Mouse (Mus musculus) right cerebral cortex, postnatal 36 days (tissue): Measurements from ENCODE around the gene Rph3a.
A peak's percentile ranks its signal among the peaks of the same experiment; 100 is the strongest.

Source experiments
- DNase-seq, 2 experiments: peaks; one replicate each; pipeline ENCODE4 v3.0.0; 2022; ENCODE audit warnings: low spot score in 2 of 2, mixed read lengths in 1 of 2

The Rph3a gene

GRCm38 (mm10) chr5:121009811-121010569 lies at the start of gene Rph3a:
Gene Rph3a, minus strand, starts transcription at chr5:121010092.
- DNase-seq: no peak

- peak in 1 of 2 experiments; percentile 25 for DNase-seq
Observed at GRCm38 (mm10) chr5:121058261-121058660, 48.4 kb upstream of the Rph3a start.

DNA sequence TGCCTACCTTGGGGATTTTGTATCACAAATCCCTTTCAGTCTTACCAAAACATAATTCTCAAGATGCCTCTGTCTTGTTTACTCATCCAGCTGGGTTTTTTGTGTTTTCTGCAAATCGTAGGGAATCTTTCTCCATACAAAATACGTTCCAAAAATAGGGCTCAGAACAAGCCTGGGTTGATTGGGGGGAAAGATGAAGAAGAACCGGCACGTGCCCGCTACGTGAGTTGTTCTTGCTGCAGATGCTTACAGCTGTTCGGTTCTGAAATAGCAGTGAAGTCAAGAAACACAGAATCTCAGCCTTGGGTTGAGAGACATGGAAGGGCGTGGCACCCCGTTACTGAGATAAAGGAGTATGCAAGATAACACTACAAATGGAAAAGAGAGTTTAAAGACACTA lies 44.0 kb upstream of the Rph3a start:
- no peak for DNase-seq

GRCm38 (mm10) chr5:121041791-121042190 lies 31.9 kb upstream of the Rph3a start:
- DNase-seq: no peak

GRCm38 (mm10) chr5:121039465-121039864 lies 29.6 kb upstream of the Rph3a start:
- DNase-seq: no peak

GRCm38 (mm10) chr5:121030161-121030560 lies 20.3 kb upstream of the Rph3a start:
- DNase-seq: no peak

- peak in 1 of 2 experiments; percentile 56 for DNase-seq
Observed at GRCm38 (mm10) chr5:121019505-121019904, 9.6 kb upstream of the Rph3a start.

- no peak for DNase-seq
Observed at GRCm38 (mm10) chr5:121017699-121018098, 7.8 kb upstream of the Rph3a start.

- DNase-seq: peak in 1 of 2 experiments; percentile 35
Observed at GRCm38 (mm10) chr5:121016405-121016804, 6.5 kb upstream of the Rph3a start.

DNA sequence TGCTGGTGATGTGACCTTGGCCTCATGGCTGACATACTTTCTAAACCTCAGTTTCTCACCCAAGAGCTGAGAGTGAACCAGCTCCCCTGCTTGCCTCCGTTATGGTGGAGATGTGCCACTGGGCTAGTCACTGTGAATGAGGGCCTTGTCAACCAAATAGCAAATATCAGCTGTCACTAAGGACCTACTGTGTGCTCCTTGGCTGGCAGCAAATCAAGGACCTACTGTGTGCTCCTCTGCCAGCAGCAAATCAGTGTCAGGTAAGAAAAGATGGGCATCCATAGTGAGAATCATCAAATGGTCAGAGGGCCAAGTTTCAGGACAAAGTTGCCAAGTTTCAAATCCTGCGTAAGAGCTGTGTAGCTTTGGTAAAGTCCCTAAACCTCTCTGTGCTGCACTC lies 4.6 kb upstream of the Rph3a start:
- DNase-seq: no peak

- no peak for DNase-seq
Observed at GRCm38 (mm10) chr5:121011962-121012361, 2.1 kb upstream of the Rph3a start.

DNA sequence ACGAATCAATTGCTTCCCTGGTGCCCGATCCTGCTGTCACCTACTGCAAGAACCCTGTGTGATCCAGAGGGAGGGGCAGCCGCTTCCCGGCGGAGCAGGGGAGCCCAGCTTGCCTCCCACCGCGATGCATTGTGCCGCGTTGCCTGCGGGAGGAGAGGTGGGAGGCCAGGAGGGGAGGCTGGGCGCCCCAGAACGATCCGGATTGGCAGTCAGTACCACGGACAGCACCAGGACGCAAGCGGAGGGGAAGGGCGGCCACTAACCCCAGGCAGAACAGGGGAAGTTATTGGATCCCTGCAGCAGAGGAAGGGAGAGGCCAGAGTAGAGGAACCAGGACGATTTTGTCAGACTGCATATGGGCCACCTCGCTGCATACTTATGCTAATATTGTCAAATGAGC lies 486 bp downstream of the Rph3a start:
- DNase-seq: peak; percentile 66 to 72

DNA sequence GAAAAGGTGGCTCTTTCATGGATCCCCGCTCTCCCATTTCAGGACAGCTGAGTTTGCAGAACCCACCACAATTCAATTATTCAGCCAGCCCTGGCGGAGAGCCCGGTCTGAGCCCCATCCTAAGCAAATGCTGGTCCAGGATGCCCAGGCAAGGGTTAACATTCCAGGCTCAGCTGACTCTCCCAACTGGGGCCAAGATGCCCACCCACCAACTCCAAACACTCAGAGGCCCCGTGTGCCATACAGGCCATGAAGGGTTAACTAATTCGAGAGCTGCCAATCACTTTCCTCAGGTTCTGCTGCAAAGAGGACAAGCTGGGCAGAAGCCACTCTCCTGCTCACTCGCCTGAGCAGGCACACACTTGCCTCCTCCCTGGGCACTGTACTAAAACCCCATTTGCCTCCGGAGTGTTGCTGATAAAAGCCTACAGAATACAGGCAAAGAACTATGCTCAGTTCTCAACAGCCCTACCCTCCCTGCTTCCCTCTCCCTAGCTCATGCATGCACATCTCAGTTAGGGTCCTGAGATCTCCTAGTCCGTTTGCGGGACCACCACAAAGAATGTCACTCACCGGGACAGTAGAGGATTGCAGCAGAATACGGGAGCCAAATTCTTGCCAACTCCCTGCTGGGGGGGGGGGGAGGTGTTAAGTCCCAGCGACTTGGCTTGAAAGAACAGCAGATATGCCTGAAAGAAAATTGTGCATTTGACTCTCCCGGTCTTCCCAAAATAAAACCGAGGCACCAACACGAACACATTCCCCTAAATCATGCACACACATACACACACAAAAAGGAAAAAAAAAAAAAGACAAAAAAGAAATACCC lies 1.3 kb downstream of the Rph3a start:
- no peak for DNase-seq

DNA sequence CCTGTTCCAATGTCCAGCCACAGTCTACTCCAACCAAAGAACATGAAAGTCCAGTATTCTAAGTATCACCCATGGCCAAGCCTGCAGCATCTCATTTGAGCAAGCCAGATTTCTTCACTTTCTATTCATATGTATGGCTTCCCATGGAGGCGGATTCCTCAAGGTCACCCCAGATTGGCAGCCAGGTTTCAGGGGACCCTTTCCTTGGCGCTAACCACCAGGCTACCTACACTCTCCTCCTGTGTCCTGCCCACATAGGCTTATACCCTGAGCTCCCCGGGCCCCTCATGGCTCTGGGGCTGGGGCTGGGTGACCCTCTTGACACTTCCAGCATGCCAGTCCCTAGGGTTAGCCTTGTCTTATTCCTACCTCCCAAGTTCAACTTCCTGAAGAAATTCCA lies 2.3 kb downstream of the Rph3a start:
- no peak for DNase-seq

- DNase-seq: no peak
Observed at GRCm38 (mm10) chr5:121007130-121007529, 2.8 kb downstream of the Rph3a start.

DNA sequence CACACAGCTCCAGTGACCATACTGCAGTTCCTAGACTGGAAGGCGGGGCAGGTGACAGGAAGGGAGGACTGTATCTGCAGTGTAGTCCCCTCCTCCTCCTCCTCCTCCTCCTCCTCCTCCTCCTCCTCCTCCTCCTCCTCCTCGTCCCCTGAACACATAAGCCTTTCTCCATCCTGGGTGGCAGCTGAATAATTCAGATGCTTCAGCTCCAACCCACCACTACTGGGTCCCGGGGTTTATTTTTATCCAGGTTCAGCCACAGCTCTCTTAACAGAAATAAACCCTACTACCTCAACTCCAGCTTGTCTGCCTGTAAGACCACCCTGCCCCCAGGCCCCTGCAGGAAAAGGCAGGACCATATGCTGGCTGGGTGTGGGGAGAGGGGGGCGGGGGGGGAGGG lies 3.7 kb downstream of the Rph3a start:
- DNase-seq: no peak

- DNase-seq: peak; percentile 36 to 62
Observed at GRCm38 (mm10) chr5:121003781-121004180, 6.1 kb downstream of the Rph3a start.

DNA sequence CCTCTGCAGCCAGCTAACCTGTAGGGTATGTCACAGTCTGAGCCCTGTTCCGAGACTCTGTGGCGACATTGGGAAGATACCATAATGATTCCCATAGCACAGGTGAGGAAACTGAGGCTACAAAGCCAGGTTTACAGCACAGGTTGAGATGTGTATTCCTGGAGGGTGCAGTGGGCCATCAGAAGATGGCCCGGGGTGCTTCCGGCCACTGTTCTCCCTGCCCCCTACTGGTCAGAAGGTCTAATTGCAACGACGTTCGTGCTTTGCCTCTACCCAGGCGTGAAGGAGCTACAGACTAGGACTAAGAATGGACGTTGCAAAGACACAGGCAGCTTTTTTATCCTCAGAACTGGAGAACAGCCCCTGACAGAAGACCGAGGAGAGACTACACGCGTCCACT lies 10.3 kb downstream of the Rph3a start:
- DNase-seq: no peak

DNA sequence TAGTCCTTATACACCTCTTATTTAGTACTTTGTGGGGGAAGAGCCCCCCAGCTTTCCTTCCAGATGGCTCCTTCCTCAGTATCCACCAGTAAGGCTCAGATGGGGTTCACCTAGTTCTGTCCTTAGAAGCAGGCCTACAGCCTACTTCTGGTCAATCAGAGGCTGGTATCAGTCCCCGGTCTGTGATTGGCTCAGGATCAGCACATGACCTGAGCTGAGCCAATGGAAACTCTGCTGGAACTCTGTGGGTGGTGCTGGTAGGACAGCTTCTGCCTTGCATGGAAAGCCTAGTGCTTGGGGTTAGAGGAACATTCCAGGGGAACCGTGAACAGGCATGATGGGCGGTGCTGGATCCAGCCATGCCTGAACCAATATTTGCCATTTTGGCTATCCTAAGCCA lies 21.5 kb downstream of the Rph3a start:
- DNase-seq: no peak

- no peak for DNase-seq
Observed at GRCm38 (mm10) chr5:120983029-120983428, 26.9 kb downstream of the Rph3a start.

GRCm38 (mm10) chr5:120981211-120981610 lies 28.7 kb downstream of the Rph3a start:
- DNase-seq: no peak

DNA sequence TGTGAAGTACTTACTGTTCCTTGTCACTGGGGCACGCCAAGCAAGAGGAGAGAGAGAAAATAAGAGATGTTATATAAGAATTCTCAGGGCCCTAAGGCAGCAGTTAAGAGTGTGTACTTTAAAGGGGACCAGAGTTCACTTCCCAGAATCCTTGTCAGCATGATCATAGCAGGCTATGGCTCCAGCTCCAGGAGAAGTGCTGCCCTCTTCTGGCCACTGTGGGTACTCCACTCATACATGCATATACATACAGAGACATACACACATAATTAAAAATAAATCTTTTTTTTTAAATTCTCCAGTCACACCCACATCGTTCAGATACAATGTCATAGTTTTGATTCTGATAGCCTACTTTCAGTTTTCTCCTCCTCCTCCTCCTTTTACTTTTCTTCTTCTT lies 29.8 kb downstream of the Rph3a start:
- DNase-seq: no peak

GRCm38 (mm10) chr5:120976138-120976537 lies 33.8 kb downstream of the Rph3a start:
- DNase-seq: no peak
